Mouse (Mus musculus) yolk sac, embryonic 10.5 days (tissue): ENCODE data around the gene Cyp2w1.
"Not testable (repeated sequence)": the region's sequence is repeated elsewhere in the genome, so short reads cannot be mapped to it uniquely, and the experiment has no call there.

Experiments used
- DNase-seq: peaks from one replicate; pipeline ENCODE4 v3.0.0-alpha.2; 2017; ENCODE audit warnings: low spot score

Cyp2w1 gene

DNA sequence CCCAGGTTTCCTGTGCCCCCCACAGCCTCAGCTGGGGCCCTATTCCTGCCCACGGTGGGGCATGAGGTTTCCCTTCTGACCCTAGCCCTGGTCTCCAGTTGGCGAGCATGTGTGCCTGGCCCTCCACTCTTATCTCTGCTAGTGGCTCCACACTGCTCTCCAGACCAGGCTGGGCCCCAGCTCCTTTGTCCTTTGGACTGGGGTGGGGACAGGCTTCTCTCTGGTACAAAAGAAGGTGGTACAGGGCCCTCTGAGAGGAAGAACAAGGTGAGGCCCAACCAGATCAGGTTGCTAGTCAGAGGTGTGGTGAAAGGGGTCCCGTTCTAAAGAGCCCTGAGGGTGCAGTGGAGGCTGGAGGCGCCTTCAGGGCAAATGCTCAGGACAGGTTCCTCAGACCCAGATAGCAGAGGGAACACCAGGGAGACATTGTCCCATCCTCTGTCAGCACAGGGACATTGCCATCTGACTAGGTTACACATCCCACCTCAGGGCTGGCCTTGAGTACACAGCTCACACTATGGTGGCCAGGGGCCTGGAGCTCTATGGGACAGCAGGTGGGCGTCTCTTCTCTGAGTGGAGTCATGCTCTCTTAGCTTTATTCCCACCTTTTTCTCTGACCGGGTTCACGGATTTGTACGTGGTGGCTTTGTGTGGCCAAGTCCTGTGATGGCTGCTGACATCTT, 19.7 kb upstream of the Cyp2w1 start:
- no peak for DNase-seq

GRCm38 (mm10) chr5:139333301-139334013, 19.0 kb upstream of the Cyp2w1 start:
- DNase-seq, result no peak

DNA sequence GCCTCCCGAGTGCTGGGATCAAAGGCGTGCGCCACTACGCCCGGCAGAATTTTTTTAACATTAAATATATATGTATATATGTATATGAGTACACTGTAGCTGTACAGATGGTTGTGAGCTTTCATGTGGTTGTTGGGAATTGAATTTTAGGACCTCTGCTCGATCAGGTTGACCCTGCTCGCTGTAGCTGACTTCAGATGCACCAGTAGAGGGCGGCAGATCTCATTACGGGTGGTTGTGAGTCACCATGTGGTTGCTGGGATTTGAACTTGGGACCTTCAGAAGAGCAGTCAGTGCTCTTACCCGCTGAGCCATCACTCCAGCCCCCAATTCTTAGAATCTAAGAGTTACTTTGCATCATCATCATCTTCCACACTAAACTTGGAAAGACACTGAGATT, 18.0 kb upstream of the Cyp2w1 start:
- not testable (repeated sequence) for DNase-seq

DNA sequence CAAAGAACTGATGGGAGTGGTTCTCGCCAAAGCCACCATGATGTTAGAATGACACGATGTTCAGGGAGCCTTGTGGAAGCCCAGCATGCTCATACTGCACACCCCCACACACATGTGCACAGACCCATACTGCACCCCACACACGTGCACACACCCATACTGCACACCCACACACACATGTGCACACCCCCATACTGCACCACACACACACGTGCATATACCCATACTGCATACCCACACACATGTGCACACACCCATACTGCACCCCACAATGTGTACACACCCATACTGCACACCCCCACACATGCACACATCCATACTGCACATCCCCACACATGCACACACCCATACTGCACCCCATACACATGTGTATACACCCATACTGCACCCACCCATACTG, 16.8 kb upstream of the Cyp2w1 start:
- DNase-seq, result no peak

DNA sequence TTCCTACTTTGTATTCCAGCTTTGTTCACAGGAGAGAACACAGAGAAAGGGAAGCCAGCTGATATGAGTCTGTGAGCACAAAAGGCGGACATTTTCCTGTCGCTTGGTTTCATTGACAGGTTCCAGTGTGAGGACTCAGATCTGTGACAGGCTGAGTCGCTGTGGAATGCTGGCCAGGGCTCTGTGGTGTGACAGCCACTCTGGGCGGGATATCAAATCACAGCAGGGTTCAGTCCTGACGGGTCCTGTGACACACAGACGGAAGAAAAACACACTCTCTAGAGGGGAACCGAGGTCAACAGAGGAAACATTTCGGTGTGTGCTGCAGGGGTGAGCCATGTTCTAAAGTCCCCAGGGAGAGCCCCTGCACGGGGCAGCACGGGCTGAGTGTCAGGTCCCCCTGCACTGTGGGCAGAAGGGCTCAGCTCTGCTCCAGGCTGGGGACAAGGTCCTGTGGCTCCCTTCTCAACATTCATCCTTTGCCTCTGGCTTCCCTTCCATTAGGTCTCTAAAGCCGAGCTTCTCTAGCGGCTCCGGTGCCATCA, 14.5 kb upstream of the Cyp2w1 start:
- DNase-seq, result no peak

DNA sequence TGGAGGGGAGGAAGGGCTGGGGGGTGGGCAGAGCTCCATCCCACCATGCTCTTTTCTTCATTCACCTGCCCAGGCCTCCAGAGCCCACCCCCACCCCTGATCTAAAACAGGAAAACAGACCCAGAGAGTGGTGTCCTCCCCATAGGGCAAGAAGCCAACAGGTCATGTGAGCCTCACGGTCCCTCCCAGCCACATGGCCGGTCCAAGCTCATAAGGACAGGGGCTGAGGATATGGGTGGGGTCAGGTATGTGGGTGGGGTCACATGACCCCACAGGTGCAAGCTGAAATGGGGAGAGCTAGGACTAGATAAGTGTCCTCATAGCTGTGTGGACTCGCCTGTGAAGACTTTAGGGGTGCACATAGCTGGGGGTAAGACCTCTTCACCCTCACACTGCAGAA, 14.0 kb upstream of the Cyp2w1 start:
- DNase-seq, result peak; percentile 73

DNA sequence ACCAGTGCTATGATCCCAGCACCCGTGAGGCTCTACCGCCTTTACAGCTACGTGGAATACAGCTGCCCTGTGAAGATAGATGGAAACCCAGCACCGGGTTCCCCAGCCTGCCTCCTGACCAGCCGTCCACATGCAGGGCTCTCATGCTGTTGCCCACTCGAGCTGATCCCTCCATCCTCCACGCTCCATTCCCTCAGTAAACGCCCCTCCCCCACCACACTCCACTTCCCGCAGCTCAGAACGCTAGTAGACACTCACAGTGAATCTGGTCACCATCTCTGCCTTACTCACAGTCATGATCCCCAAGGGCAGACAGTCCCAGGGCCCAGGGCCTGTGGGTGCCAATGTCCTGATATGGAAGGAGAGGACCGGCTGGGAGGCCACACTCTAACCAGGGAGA, 13.5 kb upstream of the Cyp2w1 start:
- no peak for DNase-seq

DNA sequence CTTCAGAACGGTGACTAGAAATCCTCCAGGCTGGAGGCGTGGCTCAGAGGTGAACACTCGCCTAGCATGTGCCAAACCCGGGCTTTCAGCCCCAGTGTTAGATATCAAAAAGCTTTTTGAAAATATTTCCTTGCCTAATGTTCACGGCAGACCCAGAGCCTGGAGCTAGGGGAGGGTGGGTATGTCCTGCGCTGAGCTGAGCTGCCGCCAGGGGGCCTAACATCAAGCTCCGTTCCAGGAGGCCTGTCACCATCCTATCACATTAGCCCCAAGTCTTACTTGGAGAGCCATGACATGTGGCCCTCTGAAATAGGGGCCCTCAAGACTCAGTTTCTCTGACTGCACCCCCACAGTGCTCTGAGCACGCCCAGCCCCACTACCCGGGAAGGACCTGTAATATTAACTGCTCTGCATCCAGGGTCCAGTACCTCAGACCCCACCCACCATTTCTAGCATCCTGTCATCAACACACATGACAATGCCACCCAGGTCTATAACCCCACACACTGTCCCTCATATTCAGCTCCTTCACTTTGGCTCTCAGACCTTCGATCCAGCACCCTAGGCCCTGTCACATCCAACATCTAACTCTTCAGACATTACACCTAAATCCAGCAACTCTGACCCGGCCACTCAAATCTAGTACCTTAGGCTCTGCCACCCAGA, 8.3 kb upstream of the Cyp2w1 start:
- DNase-seq, result peak; percentile 72

DNA sequence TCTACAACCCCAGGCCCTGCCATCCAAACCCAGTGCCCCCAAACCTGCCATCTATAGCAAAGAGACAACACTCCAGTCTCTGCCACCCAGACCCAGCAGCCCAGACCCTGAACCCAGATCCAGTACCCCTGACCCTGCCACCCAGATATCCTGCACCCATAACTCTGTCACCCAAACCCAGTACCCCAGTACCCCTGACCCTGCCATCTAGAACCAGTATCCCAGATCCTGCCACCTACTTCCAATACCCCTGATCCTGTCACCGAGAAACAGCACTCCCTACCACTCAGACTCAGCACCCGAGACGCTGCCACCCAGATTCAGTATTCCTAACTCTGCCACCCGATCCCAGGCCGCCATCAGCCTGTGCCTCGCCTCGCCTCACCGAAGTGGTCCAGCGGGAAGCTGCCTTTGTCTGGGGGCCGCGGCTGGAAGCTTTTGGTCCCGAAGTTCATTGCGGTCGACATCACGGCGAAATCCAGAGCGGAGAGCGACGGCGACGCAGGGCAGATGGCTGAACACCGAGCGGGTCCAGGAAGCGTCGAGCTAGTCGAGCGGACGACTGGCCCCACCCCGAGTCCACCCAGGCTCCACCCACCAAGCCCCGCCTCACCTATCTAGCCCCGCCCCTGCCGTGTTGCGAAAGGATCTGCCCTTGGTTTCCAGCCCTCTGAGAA, 7.6 kb upstream of the Cyp2w1 start:
- DNase-seq, result peak; percentile 96

DNA sequence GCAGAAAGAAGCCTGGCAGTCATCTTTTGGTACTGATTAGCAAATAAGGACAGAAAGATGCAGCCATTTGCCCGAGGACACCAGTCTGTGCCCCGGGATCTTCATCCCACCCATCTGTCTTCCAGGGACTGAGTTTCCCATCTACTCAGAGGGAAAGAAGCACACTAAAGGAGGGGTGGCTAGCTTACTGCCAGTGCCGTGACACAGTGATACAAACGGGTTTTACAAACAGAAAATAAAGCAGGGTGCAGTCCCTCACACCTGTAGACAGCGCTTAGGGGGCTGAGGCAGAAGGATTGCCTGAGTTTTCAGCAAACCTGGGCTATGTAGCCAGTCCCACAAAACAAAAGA, 7.1 kb upstream of the Cyp2w1 start:
- DNase-seq, result no peak

GRCm38 (mm10) chr5:139347225-139347624, 5.2 kb upstream of the Cyp2w1 start:
- peak; percentile 60 for DNase-seq

DNA sequence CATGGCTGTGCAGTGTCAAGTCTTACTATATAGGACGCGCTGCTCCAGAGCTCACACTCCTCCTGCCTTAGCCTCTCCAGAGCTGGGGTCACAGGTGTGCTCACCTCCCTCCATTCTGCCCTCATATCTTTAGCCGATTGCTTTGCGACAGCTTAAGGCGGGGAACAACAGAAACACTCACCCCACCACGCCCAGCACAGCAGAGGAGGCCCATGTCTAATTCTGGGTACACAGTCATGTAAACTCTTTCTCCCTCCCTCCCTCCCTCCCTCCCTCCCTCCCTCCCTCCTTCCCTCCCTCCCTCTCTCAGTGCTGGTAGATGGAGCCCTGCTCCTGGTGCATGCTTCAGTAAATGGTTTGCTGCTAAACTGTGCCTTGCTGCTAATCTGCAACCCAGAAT, 2.7 kb upstream of the Cyp2w1 start:
- no peak for DNase-seq

GRCm38 (mm10) chr5:139351134-139351533, 1.3 kb upstream of the Cyp2w1 start, which contains the start of gene Cox19:
TSS of gene Cox19 (minus strand) at chr5:139351418.
- DNase-seq, result no peak

DNA sequence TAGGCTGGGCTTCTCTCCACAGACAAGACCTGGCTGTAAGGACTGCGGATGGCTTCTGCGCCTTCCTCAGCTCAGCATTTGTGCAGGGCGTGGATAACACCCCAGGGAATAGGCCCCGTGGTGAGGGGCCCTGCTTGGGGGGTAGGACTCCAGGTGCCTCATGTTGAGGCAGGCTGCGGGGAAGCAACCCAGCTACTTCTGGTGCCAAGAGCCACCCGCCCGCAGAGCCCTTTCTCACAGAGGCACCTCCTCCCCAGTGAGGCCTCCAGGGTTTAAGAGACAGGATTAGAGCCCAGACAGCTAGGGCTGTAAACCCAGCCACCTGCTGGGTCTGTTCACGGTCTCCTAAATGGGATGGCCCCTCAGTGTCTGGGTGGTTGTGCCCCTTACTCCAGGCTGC, 789 bp upstream of the Cyp2w1 start:
- no peak for DNase-seq

GRCm38 (mm10) chr5:139353496-139353895, 1.1 kb downstream of the Cyp2w1 start:
- no peak for DNase-seq

- no peak for DNase-seq
These were observed 1.5 kb downstream of the Cyp2w1 start for GRCm38 (mm10) chr5:139353946-139354345.

DNA sequence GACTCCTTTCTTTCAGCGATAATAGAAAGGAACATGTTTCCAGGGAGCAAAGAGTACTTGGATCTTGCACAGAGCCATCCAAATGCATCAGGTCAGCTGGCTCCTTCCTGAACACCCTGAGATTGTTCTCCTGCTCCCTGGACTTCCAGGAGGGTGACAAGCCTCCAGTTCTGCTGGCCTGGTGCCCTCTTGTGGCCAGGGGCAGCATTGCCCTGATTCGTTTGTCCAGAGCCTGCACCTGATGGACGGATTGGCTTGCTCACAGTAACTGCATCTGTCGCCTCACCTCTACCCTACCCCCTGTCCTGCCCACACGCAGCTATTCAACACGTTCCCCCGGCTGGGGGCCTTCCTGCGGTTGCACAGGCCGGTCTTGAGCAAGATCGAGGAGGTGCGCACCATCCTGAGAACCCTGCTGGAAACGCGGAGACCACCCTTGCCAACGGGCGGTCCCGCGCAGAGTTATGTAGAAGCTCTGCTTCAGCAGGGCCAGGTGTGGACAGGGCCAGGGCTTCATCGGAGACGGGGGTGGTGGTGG, 2.9 kb downstream of the Cyp2w1 start:
- peak; percentile 71 for DNase-seq

DNA sequence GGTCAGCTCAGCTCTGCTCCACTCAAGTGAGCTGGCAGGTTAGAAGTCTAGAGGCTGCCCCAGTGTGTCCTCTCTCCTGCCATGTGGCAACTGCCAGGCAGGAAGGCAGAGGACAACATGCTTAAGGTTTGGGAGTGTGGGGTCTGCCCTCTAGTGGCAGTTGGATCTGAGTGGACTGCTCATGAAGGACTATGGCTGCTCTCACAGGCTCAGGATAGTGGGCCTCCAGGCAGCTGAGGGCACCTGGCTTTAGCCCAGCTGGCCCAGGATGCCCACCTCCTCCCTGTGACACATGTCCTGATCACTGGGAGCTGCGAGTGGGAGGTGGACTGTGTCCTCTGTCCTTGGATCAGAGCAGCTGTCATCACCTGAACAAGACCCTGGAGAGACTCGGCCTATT, 6.2 kb downstream of the Cyp2w1 start:
- no peak for DNase-seq

DNA sequence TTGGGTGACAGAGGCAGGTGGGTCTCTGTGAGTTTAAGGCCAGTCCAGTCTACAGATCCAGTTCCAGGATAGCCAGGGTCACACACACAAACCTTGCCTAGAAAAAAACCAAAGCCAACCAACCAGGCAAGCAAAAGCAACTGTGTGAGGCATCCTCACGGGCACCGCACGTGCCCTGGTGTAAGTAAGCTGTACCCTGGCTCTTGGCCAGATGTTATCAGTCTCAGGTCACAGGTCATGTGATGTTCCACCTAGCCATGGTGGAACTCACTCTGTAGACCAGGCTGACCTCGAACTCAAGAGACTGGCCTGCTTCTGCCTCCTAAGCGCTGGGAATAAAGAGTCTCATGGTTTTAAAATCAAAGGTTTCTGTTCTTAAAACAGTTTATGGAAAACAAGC, 6.8 kb downstream of the Cyp2w1 start:
- DNase-seq, result no peak

DNA sequence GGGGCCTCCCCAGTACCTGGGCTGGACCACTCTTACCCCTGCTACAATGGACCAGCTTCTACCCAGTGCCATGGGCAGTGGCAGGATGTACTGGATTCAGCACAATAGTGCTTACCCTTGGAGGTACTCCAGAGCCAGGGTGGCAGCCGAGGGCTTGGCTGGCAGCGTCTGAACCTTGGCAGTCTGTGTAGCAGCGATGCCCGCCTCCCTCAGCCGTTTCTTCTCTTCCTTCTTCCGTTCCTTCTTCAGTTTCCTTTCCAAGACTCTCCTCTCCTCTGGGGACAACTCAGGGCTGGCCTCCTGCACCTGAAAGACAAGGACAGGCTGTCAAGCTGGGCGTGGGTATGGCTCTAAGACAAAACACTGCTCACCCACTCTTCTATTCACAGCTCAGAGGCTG, 11.4 kb downstream of the Cyp2w1 start:
- no peak for DNase-seq

DNA sequence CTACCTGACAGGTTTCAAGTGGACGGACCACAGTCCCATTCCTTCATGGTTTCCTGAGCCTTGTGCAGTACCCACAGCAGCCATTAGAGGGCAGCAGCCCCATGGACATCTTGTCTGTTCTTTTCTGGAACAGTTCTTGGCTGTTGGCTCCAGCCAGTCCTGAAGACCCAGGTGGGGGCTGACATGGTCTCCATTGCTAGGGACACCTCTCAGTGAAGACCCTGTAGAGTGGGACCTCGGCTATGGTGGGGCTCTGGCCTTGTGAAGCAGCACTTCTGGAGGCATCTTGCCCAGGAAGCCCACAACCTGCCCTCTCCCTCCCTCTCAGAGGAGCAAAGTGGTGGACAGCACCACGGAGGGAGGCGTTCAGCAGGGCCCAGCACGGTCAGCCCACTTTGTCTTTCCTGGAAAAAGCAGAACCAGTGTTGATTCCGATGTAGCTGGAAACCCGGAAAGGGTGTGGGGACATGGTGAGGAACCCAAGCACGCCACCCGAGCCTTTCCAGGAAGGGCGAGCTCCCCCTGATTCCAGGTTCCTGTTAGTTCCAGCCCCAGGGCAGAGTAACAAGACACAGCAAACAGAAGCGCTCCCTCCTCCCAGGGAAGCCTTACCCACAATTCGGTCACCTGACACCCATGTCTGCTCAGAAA, 12.0 kb downstream of the Cyp2w1 start:
- DNase-seq, result peak; percentile 80
